Mouse (Mus musculus) embryonic facial prominence, embryonic 11.5 days (tissue): ENCODE results near the gene Mcoln2. TPM values are rescaled to one million over a fixed set of nuclear protein-coding genes. Genes with fewer than 3 reads are reported as not detected.

Experiments used
- ATAC-seq: fragments of 200-750 bp; cut with Nextera tagmentation; replicated peaks from 2 replicates; pipeline ENCODE4 v1.8.0; 2017; ENCODE audit warnings: low read depth; ENCODE audit not compliant: insufficient number of reproducible peaks, low FRiP score, low TSS enrichment
- DNase-seq: peaks from one replicate; pipeline ENCODE4 v3.0.0-alpha.2; 2015; ENCODE audit warnings: low spot score
- H3K27ac ChIP-seq: fragments of 300-500 bp; sonication (generic); replicated peaks from 2 replicates; pipeline ENCODE4 v1.5.1; 2014; ENCODE audit warnings: mild to moderate bottlenecking, low read depth, low read length, control low read depth
- H3K27me3 ChIP-seq: fragments of 300-500 bp; sonication (generic); 2 replicates; pipeline ENCODE4 v1.6.1; 2014; ENCODE audit warnings: mild to moderate bottlenecking, low read length, moderate library complexity, mixed read lengths; ENCODE audit not compliant: control insufficient read depth, insufficient read depth
- H3K36me3 ChIP-seq: fragments of 300-500 bp; sonication (generic); replicated peaks from 2 replicates; pipeline ENCODE4 v1.6.1; 2014; ENCODE audit warnings: low read depth, mild to moderate bottlenecking, low read length, moderate library complexity, mixed read lengths; ENCODE audit not compliant: control insufficient read depth, insufficient read depth
- H3K4me1 ChIP-seq: fragments of 300-500 bp; sonication (generic); 2 replicates; pipeline ENCODE4 v1.6.1; 2014; ENCODE audit warnings: low read length, mixed read lengths; ENCODE audit not compliant: control insufficient read depth, insufficient read depth
- H3K4me2 ChIP-seq: fragments of 300-500 bp; sonication (generic); 2 replicates; pipeline ENCODE4 v1.6.1; 2014; ENCODE audit warnings: low read depth, mild to moderate bottlenecking, control low read depth, low read length, moderate library complexity
- H3K4me3 ChIP-seq: fragments of 300-500 bp; sonication (generic); 2 replicates; pipeline ENCODE4 v1.5.1; 2014; ENCODE audit warnings: low read depth, low read length, control low read depth
- H3K9ac ChIP-seq: fragments of 300-500 bp; sonication (generic); replicated peaks from 2 replicates; pipeline ENCODE4 v1.6.1; 2014; ENCODE audit warnings: mild to moderate bottlenecking, control low read depth, low read length
- H3K9me3 ChIP-seq: fragments of 300-500 bp; sonication (generic); replicated peaks from 2 replicates; pipeline ENCODE4 v1.6.1; 2016; ENCODE audit warnings: mild to moderate bottlenecking, low read length, inconsistent platforms, mixed read lengths; ENCODE audit not compliant: control insufficient read depth
- whole genome bisulfite sequencing: fragments of 180-500 bp; shearing (Covaris S2); extraction: QIAGEN DNeasy Blood & Tissue Kit; methylation state at CpG from one replicate; pipeline ENCODE4 v1.1.7; 2014; 5-methylcytosine and 5-hydroxymethylcytosine counted together
- polyA plus RNA-seq: library from polyadenylated mRNA; unstranded; fragments of >200 nt; fragmentation: Nextera tagmentation; extraction: Ambion mirVana; gene quantifications from 2 replicates; pipeline ENCODE4 v1.2.1, GENCODE M21; 2014

The Mcoln2 gene
- polyA plus RNA-seq, 1 experiment from 2014 or later: 0.29 TPM

DNA sequence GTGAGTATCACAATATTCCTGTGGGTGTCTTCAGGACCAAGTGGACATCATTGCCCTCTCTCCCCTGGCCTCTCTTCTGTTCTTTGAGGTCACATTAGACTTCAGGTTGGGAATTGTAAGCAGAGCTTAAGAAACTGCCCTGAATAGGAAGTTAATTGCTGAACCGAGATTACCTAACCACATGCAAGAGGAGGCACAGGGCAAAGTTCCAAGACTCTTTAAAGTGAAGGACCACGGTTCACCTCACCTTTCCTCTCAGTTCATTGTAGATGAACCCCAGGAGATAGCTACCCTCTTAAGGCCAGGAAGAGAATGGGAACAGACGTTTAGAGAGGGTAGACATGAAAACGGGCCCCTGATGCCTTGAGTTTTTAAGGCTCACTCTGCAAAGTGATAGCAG is 74.6 kb downstream of the Mcoln2 start:
- no peaks in the 10 kb centered on the region for H3K4me1 ChIP-seq
- no peak overlapping the region for H3K27ac ChIP-seq
- H3K4me2 ChIP-seq: no peak overlapping the region
- no peak overlapping the region for H3K9ac ChIP-seq
- no peak for ATAC-seq
- H3K9me3 ChIP-seq: no peaks in the 10 kb centered on the region
- peaks cover 2% of the 10 kb centered on the region; the same call in 1 of the 2 replicates for H3K27me3 ChIP-seq
- no peak overlapping the region for H3K4me3 ChIP-seq
- DNase-seq: no peak
- H3K36me3 ChIP-seq: no peaks in the 10 kb centered on the region
- WGBS: 75% methylated on average over 4 of the region's 4 CpGs

DNA sequence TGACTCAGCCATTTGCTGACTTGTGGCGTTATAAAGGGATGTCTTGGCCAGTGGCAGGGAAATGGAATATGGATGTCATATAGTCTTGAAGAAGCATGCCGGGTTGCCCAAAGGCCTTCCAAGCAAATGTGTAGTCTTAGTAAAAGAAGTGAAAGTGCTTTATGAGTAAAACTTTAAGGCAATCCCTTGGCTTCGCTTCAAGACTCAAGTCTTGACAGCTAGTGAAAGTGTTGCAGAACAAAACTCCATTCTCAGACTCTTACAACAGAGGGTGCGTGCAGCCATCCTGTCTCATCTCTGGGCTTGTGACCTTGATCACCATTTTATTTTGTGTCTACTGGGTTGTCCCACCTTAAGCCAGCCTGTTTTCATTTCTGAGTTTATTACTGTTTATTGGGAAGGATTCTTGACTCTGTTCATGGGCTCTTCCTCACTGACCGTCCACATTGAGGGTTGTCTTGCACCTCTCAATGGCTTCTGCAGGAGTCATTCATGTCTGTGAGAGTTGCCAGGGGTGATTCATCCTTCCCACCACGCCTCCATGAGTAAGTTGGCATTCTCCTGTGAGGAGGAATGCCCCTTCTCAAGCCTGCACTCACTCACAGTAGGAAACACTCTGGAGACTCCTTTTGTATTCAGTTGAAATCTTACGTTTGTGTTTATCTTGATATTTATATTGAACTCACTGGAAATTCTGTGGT is 75.6 kb downstream of the Mcoln2 start:
- H3K9ac ChIP-seq: no peak overlapping the region
- DNase-seq (no peak), ATAC-seq (no peak)
- no peak overlapping the region for H3K27ac ChIP-seq
- WGBS: 82% methylated on average over 7 of the region's 7 CpGs
- H3K4me1 ChIP-seq: no peaks in the 10 kb centered on the region
- H3K4me3 ChIP-seq: no peak overlapping the region
- H3K4me2 ChIP-seq: no peak overlapping the region
- H3K27me3 ChIP-seq: no peaks in the 10 kb centered on the region; the same call in 1 of the 2 replicates
- no peaks in the 10 kb centered on the region for H3K36me3 ChIP-seq
- no peaks in the 10 kb centered on the region for H3K9me3 ChIP-seq

DNA sequence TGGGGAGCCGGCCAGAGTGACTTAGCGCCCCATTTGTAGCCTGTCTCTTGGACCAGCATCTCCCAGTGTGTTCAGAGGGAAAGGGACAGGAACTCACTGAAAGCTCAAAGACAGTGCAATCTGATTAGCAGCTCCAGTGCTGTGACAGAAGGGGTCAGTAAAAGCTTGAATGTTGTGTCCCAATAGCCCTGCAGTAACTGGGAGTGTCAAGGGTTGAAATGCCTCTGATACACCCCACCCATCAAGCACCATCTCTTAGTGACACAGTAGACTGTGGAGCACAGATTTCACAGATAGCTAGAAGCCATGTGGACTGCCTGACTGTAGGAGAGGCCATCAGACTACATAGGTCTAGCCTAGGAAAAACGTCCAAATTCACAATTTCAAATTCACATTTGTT is 77.8 kb downstream of the Mcoln2 start:
- no peak overlapping the region for H3K27ac ChIP-seq
- H3K27me3 ChIP-seq: no peaks in the 10 kb centered on the region
- H3K9ac ChIP-seq: no peak overlapping the region
- H3K4me2 ChIP-seq: no peak overlapping the region
- H3K4me1 ChIP-seq: no peaks in the 10 kb centered on the region
- H3K4me3 ChIP-seq: no peak overlapping the region
- WGBS: 61% methylated on average over 3 of the region's 3 CpGs
- ATAC-seq: no peak
- DNase-seq: no peak
- no peaks in the 10 kb centered on the region for H3K9me3 ChIP-seq
- no peaks in the 10 kb centered on the region for H3K36me3 ChIP-seq

DNA sequence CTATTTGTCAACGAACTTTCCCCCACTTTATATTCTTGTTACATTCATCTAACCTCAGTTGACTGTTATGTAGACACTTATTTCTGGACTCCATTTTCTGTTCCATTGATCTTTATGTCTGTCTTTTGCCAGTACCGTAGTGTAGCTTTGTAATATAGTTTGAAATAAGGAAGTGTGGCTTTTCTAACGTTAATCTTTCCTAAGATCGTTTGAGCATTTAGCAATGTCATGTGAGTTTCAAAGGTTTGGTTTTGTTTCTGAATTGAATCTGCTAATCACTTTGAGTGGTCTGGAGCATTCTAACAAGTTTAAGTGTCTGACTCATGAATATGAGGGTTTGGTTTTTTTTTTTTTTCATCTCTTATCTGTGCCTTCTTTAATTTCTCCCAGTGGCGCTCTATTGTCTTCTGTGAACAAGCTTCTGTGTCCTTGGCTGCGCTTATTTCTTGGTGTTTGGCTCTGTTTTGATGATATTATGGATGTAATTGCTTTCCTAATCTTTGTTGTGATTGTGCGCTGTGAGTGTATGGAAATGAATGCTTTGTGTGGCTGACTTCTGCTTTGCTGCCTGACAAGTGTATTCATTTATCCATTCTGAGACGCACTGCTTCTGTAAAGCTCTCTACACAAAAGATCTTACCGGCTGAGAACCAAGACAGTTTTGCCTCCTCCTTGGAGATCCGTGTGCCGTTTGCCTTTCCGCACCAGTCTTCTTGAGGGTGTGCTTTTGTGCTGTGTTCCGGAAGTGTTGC is 79.1 kb downstream of the Mcoln2 start:
- no peaks in the 10 kb centered on the region for H3K4me1 ChIP-seq
- no peak for DNase-seq
- H3K4me2 ChIP-seq: no peak overlapping the region
- H3K4me3 ChIP-seq: no peak overlapping the region
- WGBS: 78% methylated on average over 13 of the region's 13 CpGs
- no peaks in the 10 kb centered on the region for H3K36me3 ChIP-seq
- no peak overlapping the region for H3K27ac ChIP-seq
- no peaks in the 10 kb centered on the region for H3K9me3 ChIP-seq
- no peaks in the 10 kb centered on the region for H3K27me3 ChIP-seq
- no peak overlapping the region for H3K9ac ChIP-seq
- no peak for ATAC-seq

DNA sequence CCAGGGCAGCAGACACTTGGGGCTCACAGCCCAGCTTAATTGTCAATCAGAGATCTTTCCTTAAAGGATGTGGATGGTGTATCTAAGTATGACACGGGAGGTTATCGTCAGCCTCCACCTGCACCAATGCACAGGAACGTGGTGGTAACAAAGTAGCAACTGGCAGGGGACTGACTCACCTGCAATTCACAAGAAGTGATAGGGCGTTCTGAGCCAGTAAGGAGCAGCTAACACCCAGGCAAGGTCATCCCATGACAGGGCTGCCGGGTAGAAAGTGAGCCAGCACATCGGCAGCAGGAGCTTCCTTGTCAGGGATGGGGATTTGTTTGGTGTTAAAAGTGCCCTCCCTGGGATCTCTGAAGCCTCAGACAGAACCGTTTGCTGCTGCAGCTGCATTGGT is 83.1 kb downstream of the Mcoln2 start:
- no peak overlapping the region for H3K27ac ChIP-seq

DNA sequence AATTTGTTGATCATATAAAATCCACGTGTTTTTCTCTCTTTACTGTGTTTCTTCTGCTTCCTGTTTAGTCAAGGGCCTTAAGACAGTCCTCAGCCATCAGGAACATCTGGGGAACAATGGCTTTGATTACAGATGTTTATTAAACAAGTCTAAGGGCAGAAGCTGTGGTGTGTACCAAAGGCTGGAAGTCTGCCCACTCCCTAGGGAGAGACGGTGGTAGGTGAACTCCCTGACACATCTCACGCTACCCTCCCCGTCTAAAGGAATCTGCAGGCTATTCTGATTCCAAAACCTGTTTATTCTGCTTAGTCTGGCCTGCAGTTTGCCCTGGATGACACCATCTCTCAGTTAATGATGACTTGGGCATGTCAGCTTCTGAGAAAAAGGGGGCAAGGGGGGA is 84.1 kb downstream of the Mcoln2 start:
- no peaks in the 10 kb centered on the region for H3K27me3 ChIP-seq
- DNase-seq (no peak), ATAC-seq (no peak)
- H3K9ac ChIP-seq: no peak overlapping the region
- H3K4me1 ChIP-seq: no peaks in the 10 kb centered on the region
- H3K27ac ChIP-seq: no peak overlapping the region
- H3K4me3 ChIP-seq: no peak overlapping the region
- 53% methylated on average over 4 of the region's 4 CpGs for WGBS
- no peaks in the 10 kb centered on the region for H3K9me3 ChIP-seq
- no peak overlapping the region for H3K4me2 ChIP-seq
- H3K36me3 ChIP-seq: no peaks in the 10 kb centered on the region

More for the DNA sequence above, 83.1 kb downstream of the Mcoln2 start:
- Histone ChIP-seq H3K36me3 (no peaks in the 10 kb centered on the region), H3K4me1 (no peaks in the 10 kb centered on the region), H3K27me3 (no peaks in the 10 kb centered on the region), H3K9ac (no peak overlapping the region), H3K9me3 (no peaks in the 10 kb centered on the region), H3K4me2 (no peak overlapping the region), H3K4me3 (no peak overlapping the region)
- no peak for DNase-seq
- ATAC-seq: no peak
- WGBS: 72% methylated on average over 7 of the region's 7 CpGs

DNA sequence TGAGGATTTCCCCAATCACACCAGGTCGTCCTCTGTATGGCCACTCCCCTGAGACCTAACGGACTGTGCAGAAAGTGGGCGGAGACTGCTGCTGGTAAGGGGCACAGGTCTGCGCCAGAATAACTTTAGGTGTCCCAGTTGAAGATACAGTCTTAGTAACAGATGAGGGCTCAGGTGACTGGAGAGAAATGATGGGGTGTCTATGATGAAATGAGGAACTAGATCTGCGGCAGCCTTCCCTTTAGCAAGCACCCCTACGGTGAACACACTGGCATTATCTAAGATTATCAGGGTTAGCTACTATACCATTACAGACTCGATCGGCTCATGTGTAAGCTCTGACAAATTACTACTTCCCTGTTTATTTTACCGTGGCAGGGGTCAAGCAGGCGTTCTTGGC is 84.9 kb downstream of the Mcoln2 start:
- Histone ChIP-seq H3K9me3 (no peaks in the 10 kb centered on the region), H3K27ac (no peak overlapping the region), H3K4me3 (no peak overlapping the region), H3K9ac (no peak overlapping the region), H3K4me2 (no peak overlapping the region), H3K4me1 (no peaks in the 10 kb centered on the region), H3K27me3 (no peaks in the 10 kb centered on the region), H3K36me3 (no peaks in the 10 kb centered on the region)
- no peak for ATAC-seq
- 70% methylated on average over 10 of the region's 10 CpGs for WGBS
- no peak for DNase-seq

DNA sequence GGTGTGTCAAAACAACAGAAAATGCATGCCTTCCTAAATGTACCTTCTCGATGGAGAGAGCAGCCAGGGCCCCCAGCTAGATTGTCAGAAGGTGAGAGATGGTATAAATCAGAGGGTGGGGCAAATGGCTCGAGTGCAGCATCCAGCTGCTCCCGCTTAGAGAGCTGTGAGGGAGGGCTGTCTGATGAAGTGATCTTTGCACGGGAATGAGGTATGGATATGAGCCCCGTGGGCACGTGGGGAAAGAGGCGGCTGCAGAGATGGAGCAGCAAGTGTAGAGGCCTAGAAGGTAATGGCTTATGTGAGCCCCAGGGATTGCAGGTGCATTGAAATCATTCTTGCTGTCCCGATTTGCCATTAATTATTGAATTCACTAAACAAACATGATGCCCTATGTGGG is 86.6 kb downstream of the Mcoln2 start:
- DNase-seq: no peak
- no peak overlapping the region for H3K9ac ChIP-seq
- no peak overlapping the region for H3K27ac ChIP-seq
- no peak overlapping the region for H3K4me2 ChIP-seq
- no peaks in the 10 kb centered on the region for H3K4me1 ChIP-seq
- 55% methylated on average over 8 of the region's 8 CpGs for WGBS
- ATAC-seq: no peak
- no peaks in the 10 kb centered on the region for H3K36me3 ChIP-seq
- no peak overlapping the region for H3K4me3 ChIP-seq
- H3K9me3 ChIP-seq: no peaks in the 10 kb centered on the region
- H3K27me3 ChIP-seq: no peaks in the 10 kb centered on the region
